Mouse (Mus musculus) heart, embryonic 14.5 days (tissue): ENCODE data around the gene Ush2a. TPM values are rescaled to one million over a fixed set of nuclear protein-coding genes. Genes with fewer than 3 reads are reported as not detected.

ENCODE experiments used
- ATAC-seq: fragments of 200-750 bp; cut with Nextera tagmentation; 2 replicates; pipeline ENCODE4 v1.8.0; 2017; ENCODE audit warnings: low read depth, moderate TSS enrichment; ENCODE audit not compliant: insufficient number of reproducible peaks, insufficient read depth, low FRiP score
- H3K27ac ChIP-seq, 2 experiments: fragments of 200-500 bp in 1 of 2; fragments of 300-500 bp in 1 of 2; sonication (generic) in 1 of 2; replicated peaks in 1 of 2; 2 replicates each; pipeline ENCODE4 v1.5.1; 2012 to 2014; ENCODE audit warnings: low read depth in 2 of 2, low read length in 2 of 2, control low read depth in 1 of 2, mild to moderate bottlenecking in 1 of 2, mixed read lengths in 1 of 2; ENCODE audit not compliant: control insufficient read depth in 1 of 2, insufficient read depth in 1 of 2
- H3K27me3 ChIP-seq: fragments of 300-500 bp; sonication (generic); 2 replicates; pipeline ENCODE4 v1.6.1; 2014; ENCODE audit warnings: mild to moderate bottlenecking, low read length, control low read depth; ENCODE audit not compliant: control insufficient read depth, insufficient read depth
- H3K36me3 ChIP-seq: fragments of 300-500 bp; sonication (generic); 2 replicates; pipeline ENCODE4 v1.6.1; 2014; ENCODE audit warnings: mild to moderate bottlenecking, control low read depth, low read length, mixed read lengths; ENCODE audit not compliant: control insufficient read depth, insufficient read depth
- H3K4me1 ChIP-seq, 2 experiments: fragments of 200-500 bp in 1 of 2; fragments of 300-500 bp in 1 of 2; sonication (generic) in 1 of 2; 2 replicates each; pipeline ENCODE4 v1.6.1; 2012 to 2014; ENCODE audit warnings: low read length in 2 of 2, control low read depth in 1 of 2, mixed read lengths in 1 of 2; ENCODE audit not compliant: control insufficient read depth in 2 of 2, insufficient read depth in 2 of 2
- H3K4me2 ChIP-seq: fragments of 300-500 bp; sonication (generic); 2 replicates; pipeline ENCODE4 v1.6.1; 2014; ENCODE audit warnings: mild to moderate bottlenecking, low read length
- H3K4me3 ChIP-seq, 2 experiments: fragments of 200-500 bp in 1 of 2; fragments of 300-500 bp in 1 of 2; sonication (generic) in 1 of 2; 2 replicates each; pipeline ENCODE4 v1.5.1; 2012 to 2014; ENCODE audit warnings: low read length in 2 of 2, mild to moderate bottlenecking in 2 of 2, control low read depth in 1 of 2, low read depth in 1 of 2, moderate library complexity in 1 of 2; ENCODE audit not compliant: control insufficient read depth in 1 of 2, insufficient read depth in 1 of 2
- H3K9ac ChIP-seq: fragments of 300-500 bp; sonication (generic); 2 replicates; pipeline ENCODE4 v1.6.1; 2014; ENCODE audit warnings: mild to moderate bottlenecking, low read length
- H3K9me3 ChIP-seq: fragments of 300-500 bp; sonication (generic); 2 replicates; pipeline ENCODE4 v1.6.1; 2016; ENCODE audit warnings: low read length, control low read depth; ENCODE audit not compliant: control insufficient read depth
- WGBS: fragments of 180-500 bp; shearing (Covaris S2); extraction: QIAGEN DNeasy Blood & Tissue Kit; methylation state at CpG from one replicate; pipeline ENCODE4 v1.1.7; 2014; 5-methylcytosine and 5-hydroxymethylcytosine counted together
- polyA plus RNA-seq: library from polyadenylated mRNA; unstranded; fragments of >200 nt; fragmentation: Nextera tagmentation; extraction: Ambion mirVana; gene quantifications from 2 replicates; pipeline ENCODE4 v1.2.1, GENCODE M21; 2014

Gene Ush2a
- polyA plus RNA-seq, 1 experiment from 2014 or later: 0.08 TPM

GRCm38 (mm10) chr1:189001815-189002214 lies 740.0 kb downstream of the Ush2a start:
- no peak for ATAC-seq
- Histone ChIP-seq H3K4me3 (no peak overlapping the region), H3K9ac (no peak overlapping the region), H3K4me2 (no peak overlapping the region), H3K27me3 (no peaks in the 10 kb centered on the region), H3K27ac (no peak overlapping the region), H3K9me3 (no peaks in the 10 kb centered on the region), H3K36me3 (peaks cover 50% of the 10 kb centered on the region), H3K4me1 (peaks cover 1 to 10% of the 10 kb centered on the region in 2 experiments; a peak in 3 of 4 replicates)
- 87% methylated on average over 12 of the region's 12 CpGs for WGBS

DNA sequence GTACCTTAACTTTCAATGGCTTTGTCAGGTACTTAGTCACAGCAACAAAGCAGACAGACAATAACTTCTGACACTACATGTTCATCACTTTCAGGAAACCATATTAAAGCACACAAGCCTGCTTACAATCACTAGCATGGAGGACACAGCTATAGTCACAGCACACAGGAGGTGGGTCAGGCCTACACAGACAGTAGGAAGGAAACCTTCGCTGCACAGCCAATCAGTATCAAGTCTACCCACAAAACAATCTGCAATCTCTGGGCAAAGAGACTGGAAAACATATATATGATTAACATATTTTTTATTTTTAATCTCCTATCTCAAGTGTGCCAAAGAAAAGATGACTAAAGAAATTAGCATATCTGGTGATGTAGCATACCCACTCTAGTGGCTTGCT lies 743.0 kb downstream of the Ush2a start:
- H3K27ac ChIP-seq: no peak overlapping the region
- peaks cover 24% of the 10 kb centered on the region for H3K36me3 ChIP-seq
- no peak for ATAC-seq
- no peak overlapping the region for H3K9ac ChIP-seq
- H3K9me3 ChIP-seq: no peaks in the 10 kb centered on the region
- no peak overlapping the region for H3K4me3 ChIP-seq
- peaks cover 3 to 12% of the 10 kb centered on the region in 2 experiments; a peak in 3 of 4 replicates for H3K4me1 ChIP-seq
- no peaks in the 10 kb centered on the region for H3K27me3 ChIP-seq
- 98% methylated on average over 1 of the region's 1 CpGs for WGBS
- no peak overlapping the region for H3K4me2 ChIP-seq

DNA sequence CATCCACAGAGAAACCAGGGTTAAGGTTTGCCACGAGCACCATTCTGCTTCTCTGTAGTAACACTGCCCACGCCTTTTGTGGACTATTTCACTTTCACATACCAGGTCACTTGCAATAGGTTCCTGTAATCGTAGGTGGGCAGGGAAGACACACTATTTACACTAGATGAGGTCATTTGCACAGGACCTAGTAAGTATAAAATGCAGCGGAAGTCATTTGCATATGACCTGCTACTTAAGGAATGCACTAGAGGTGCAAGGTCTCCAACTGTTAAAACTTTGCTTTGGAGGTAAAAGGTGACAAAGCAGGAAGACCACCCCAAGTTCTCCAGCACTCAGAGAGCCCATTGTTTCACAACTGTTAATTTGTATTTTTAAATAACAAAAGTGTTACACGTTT lies 744.4 kb downstream of the Ush2a start:
- H3K4me2 ChIP-seq: peak overlapping the region; percentile 95
- no peak overlapping the region for H3K9ac ChIP-seq
- H3K4me1 ChIP-seq: peaks cover 3 to 12% of the 10 kb centered on the region in 2 experiments; a peak in 3 of 4 replicates
- WGBS: 56% methylated on average over 5 of the region's 5 CpGs
- no peak for ATAC-seq
- H3K27me3 ChIP-seq: no peaks in the 10 kb centered on the region
- peaks cover 9% of the 10 kb centered on the region for H3K36me3 ChIP-seq
- no peak overlapping the region for H3K27ac ChIP-seq
- peak overlapping the region in 1 of 2 experiments; percentile 98; a peak in 1 of 4 replicates for H3K4me3 ChIP-seq
- no peaks in the 10 kb centered on the region for H3K9me3 ChIP-seq

DNA sequence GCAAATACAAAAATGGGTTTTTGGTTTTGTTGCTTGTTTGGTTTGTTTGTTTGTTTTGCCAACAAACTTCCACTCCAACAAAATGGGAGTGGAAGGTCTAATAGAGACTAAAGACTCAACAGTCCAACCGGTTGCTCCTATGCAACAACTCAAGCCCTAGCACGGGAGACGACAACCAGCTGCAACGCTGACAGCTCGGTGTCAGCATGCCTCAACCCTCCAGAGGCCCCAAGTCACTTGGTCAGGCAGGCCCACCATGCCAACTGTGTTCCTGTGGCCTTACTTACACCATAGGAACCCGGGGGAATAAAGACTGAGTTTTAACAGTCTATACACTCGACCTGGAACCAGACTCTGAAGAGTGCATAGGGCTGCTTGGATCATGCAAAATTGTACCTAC lies 745.0 kb downstream of the Ush2a start:
- Histone ChIP-seq H3K9me3 (no peaks in the 10 kb centered on the region), H3K4me1 (peaks cover 3 to 12% of the 10 kb centered on the region in 2 experiments; a peak in 3 of 4 replicates), H3K9ac (peak overlapping the region; percentile 94), H3K27me3 (no peaks in the 10 kb centered on the region), H3K36me3 (peaks cover 9% of the 10 kb centered on the region; the same call in 1 of the 2 replicates), H3K4me3 (peak overlapping the region; percentile 58 to 98), H3K4me2 (peak overlapping the region; percentile 95), H3K27ac (no peak overlapping the region)
- ATAC-seq: no peak
- WGBS: 2% methylated on average over 7 of the region's 7 CpGs

GRCm38 (mm10) chr1:189007239-189007979 lies 745.6 kb downstream of the Ush2a start, which contains the start of gene Kctd3:
Gene Kctd3 (minus strand): TSS chr1:189007841.
- ATAC-seq: peak; percentile 82
- under 1% methylated on average over 63 of the region's 74 CpGs for WGBS

DNA sequence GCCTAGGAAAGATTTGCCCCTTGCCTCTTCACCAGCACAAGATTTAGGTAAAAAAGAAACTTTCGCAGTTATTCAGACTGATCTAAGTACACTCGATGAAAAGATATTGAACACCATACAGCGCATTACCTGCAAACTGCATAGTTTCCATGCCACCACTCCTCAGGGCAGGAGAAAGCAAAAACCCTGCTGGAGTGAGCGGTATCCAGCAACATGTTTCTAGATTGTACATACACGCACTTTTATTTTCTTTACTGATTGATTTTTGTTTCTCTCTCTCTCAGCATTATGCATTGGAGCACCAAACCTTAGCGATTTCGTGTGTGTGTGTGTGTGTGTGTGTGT lies 746.1 kb downstream of the Ush2a start:
- 0 out of 2 replicates have a peak overlapping the region, but pooled peaks have one; percentile 94 for H3K9ac ChIP-seq
- peak overlapping the region; percentile 48 for H3K4me2 ChIP-seq
- no peaks in the 10 kb centered on the region; the same call in 1 of the 2 replicates for H3K27me3 ChIP-seq
- WGBS: 43% methylated on average over 7 of the region's 7 CpGs
- no peaks in the 10 kb centered on the region for H3K9me3 ChIP-seq
- no peak for ATAC-seq
- peak overlapping the region; percentile 58 to 98; a peak in 3 of 4 replicates for H3K4me3 ChIP-seq
- H3K36me3 ChIP-seq: peaks cover 8% of the 10 kb centered on the region; the same call in 1 of the 2 replicates
- H3K4me1 ChIP-seq: peaks cover 7 to 17% of the 10 kb centered on the region in 2 experiments; a peak in 3 of 4 replicates
- H3K27ac ChIP-seq: no peak overlapping the region

More at GRCm38 (mm10) chr1:189007239-189007979, 745.6 kb downstream of the Ush2a start, which contains the start of gene Kctd3:
- Histone ChIP-seq H3K27me3 (no peaks in the 10 kb centered on the region; the same call in 1 of the 2 replicates), H3K4me2 (peak within 1 kb of the TSS; percentile 95), H3K36me3 (peaks cover 9% of the 10 kb centered on the region; the same call in 1 of the 2 replicates), H3K4me1 (peaks cover 3 to 12% of the 10 kb centered on the region in 2 experiments; a peak in 3 of 4 replicates), H3K9ac (peak within 1 kb of the TSS; percentile 94), H3K9me3 (no peaks in the 10 kb centered on the region), H3K4me3 (peak within 1 kb of the TSS; percentile 58 to 98), H3K27ac (peak within 1 kb of the TSS in 1 of 2 experiments; percentile 42; a peak in 2 of 4 replicates)

DNA sequence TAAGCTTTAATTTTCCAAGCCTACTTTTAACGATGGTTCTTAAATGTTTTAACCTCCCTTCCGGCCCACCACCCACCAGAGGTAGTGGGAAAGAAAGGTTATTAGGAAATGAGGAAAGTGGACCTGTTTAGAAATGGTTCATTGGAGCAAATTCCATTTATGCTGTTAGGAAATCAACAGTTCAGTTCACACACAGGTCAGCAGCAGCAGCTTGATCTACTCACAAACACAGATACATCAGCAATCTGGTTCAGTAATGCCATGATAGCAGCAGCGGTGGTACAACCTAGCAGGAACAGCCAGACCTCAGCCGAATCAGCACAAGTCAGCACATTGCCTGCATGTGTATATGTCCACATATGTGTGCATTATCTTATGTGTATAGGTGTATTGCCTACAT lies 748.8 kb downstream of the Ush2a start:
- Histone ChIP-seq H3K36me3 (no peaks in the 10 kb centered on the region), H3K4me1 (peaks cover 12 to 24% of the 10 kb centered on the region in 2 experiments), H3K27me3 (peaks cover 4% of the 10 kb centered on the region; the same call in 1 of the 2 replicates), H3K4me3 (no peak overlapping the region), H3K9me3 (no peaks in the 10 kb centered on the region), H3K9ac (no peak overlapping the region), H3K4me2 (no peak overlapping the region), H3K27ac (no peak overlapping the region)
- WGBS: 80% methylated on average over 4 of the region's 4 CpGs
- ATAC-seq: no peak
